In genomic region chr4:13398764-13399515, GRCm38 (mm10) we compare ENCODE assay signal across 10 mouse cellular contexts.
DNase-seq lines count a peak whose midpoint lies in the region; ATAC-seq and TF ChIP-seq lines count a peak whose summit lies in the region.
"Had no signal": no experiment of that assay in that cellular context is flagged by ENCODE, and none has a peak within 500 bp of the region (broad histone marks: within the 10 kb centered on the region; RNA-seq: fewer than 3 reads in every experiment).

No protein-coding gene starts in this region.

- no peaks in the 10 kb centered on the region for H3K27me3 ChIP-seq in forebrain, postnatal 0 days (ENCODE audit: insufficient read depth, low read length)
- H3K27me3 ChIP-seq in limb, embryonic 12.5 days, result no peaks in the 10 kb centered on the region
- H3K27me3 ChIP-seq in thymus, adult 2 months (ENCODE audit: control insufficient read depth, insufficient read depth, low read length), result no peaks in the 10 kb centered on the region
- H3K27me3 ChIP-seq in heart, embryonic 11.5 days (ENCODE audit: control insufficient read depth, insufficient read depth, low read length), result no peaks in the 10 kb centered on the region
- H3K27me3 ChIP-seq: CH12.LX; embryonic facial prominence, embryonic 15.5 days had no signal

- H3K36me3 ChIP-seq in forebrain, postnatal 0 days (ENCODE audit: insufficient read depth), result no peaks in the 10 kb centered on the region
- H3K36me3 ChIP-seq in limb, embryonic 12.5 days, result no peaks in the 10 kb centered on the region
- H3K36me3 ChIP-seq in thymus, adult 2 months (ENCODE audit: control insufficient read depth, insufficient read depth, low read length), result no peaks in the 10 kb centered on the region
- H3K36me3 ChIP-seq in heart, embryonic 11.5 days (ENCODE audit: control insufficient read depth, insufficient read depth, low read length), result no peaks in the 10 kb centered on the region
- H3K36me3 ChIP-seq: embryonic facial prominence, embryonic 15.5 days had no signal

- DNase-seq in layer of hippocampus, adult 11-12 months (ENCODE audit: low spot score), result peak; percentile 13
- DNase-seq in layer of hippocampus, adult 9-10 months (ENCODE audit: low spot score), result no peak
- DNase-seq in forebrain, postnatal 0 days, result peak; percentile 53
- peak; percentile 46 to 54 for DNase-seq in right cerebral cortex, postnatal 10 days (ENCODE audit: low spot score in 2 of 2)
- DNase-seq in Muller cell, postnatal 12 days (ENCODE audit: inconsistent ontology term), result no peak
- no peak for DNase-seq in thymus, adult 2 months

- H3K9ac ChIP-seq in forebrain, postnatal 0 days, result no peak overlapping the region
- H3K9ac ChIP-seq in limb, embryonic 12.5 days (replicated peaks), result no peak overlapping the region
- no peak overlapping the region for H3K9ac ChIP-seq in heart, embryonic 11.5 days (ENCODE audit: low read depth, low read length)
- H3K9ac ChIP-seq: embryonic facial prominence, embryonic 15.5 days had no signal

- no peaks in the 10 kb centered on the region for H3K9me3 ChIP-seq in forebrain, postnatal 0 days (ENCODE audit: low read length)
- H3K9me3 ChIP-seq in limb, embryonic 12.5 days, result no peaks in the 10 kb centered on the region
- H3K9me3 ChIP-seq in heart, embryonic 11.5 days (replicated peaks; ENCODE audit: control insufficient read depth, low read length), result no peaks in the 10 kb centered on the region
- H3K9me3 ChIP-seq: embryonic facial prominence, embryonic 15.5 days had no signal

- no peak for TF ChIP-seq CTCF in forebrain, postnatal 0 days (IDR thresholded peaks at IDR 0.05; ENCODE audit: low read depth)
- no peak for TF ChIP-seq CTCF in thymus, adult 2 months (IDR thresholded peaks at IDR 0.05; ENCODE audit: borderline replicate concordance, control insufficient read depth, extremely low read depth, insufficient read depth, low read length, poor library complexity)

- no peak overlapping the region for H3K4me3 ChIP-seq in forebrain, postnatal 0 days (ENCODE audit: low read depth, low read length)
- no peak overlapping the region for H3K4me3 ChIP-seq in limb, embryonic 12.5 days (replicated peaks)
- no peak overlapping the region for H3K4me3 ChIP-seq in thymus, adult 2 months (ENCODE audit: control insufficient read depth, insufficient read depth, low read length)
- H3K4me3 ChIP-seq in heart, embryonic 11.5 days (ENCODE audit: low read depth, low read length), result no peak overlapping the region
- H3K4me3 ChIP-seq: embryonic facial prominence, embryonic 15.5 days had no signal

- H3K27ac ChIP-seq in forebrain, postnatal 0 days (ENCODE audit: low read depth, low read length), result no peak overlapping the region
- H3K27ac ChIP-seq in limb, embryonic 12.5 days, result no peak overlapping the region
- no peak overlapping the region for H3K27ac ChIP-seq in thymus, adult 2 months (ENCODE audit: control insufficient read depth, insufficient read depth, low read length)
- H3K27ac ChIP-seq in heart, embryonic 11.5 days (ENCODE audit: low read depth, low read length), result no peak overlapping the region
- H3K27ac ChIP-seq: embryonic facial prominence, embryonic 15.5 days had no signal

- H3K4me2 ChIP-seq in forebrain, postnatal 0 days (ENCODE audit: low read depth), result peak overlapping the region; percentile 31
- peak overlapping the region; percentile 34 for H3K4me2 ChIP-seq in limb, embryonic 12.5 days
- H3K4me2 ChIP-seq in heart, embryonic 11.5 days, result no peak overlapping the region
- H3K4me2 ChIP-seq: embryonic facial prominence, embryonic 15.5 days had no signal

- peak; percentile 66 for ATAC-seq in forebrain, postnatal 0 days
- no peak for ATAC-seq in limb, embryonic 12.5 days (ENCODE audit: insufficient number of reproducible peaks, insufficient read depth, low FRiP score, low TSS enrichment, low read depth)
- no peak for ATAC-seq in heart, embryonic 11.5 days (replicated peaks; ENCODE audit: insufficient number of reproducible peaks, low FRiP score, low TSS enrichment)

- WGBS in forebrain, postnatal 0 days, result 27% methylated on average over 14 of the region's 14 CpGs
- whole genome bisulfite sequencing in limb, embryonic 12.5 days, result 36% methylated on average over 14 of the region's 14 CpGs
- WGBS in thymus, adult 2 months, result 91% methylated on average over 14 of the region's 14 CpGs
- 67% methylated on average over 14 of the region's 14 CpGs for WGBS in heart, embryonic 11.5 days (ENCODE audit: insufficient replicate concordance)

- H3K4me1 ChIP-seq in forebrain, postnatal 0 days (ENCODE audit: insufficient read depth), result peaks cover 5% of the 10 kb centered on the region; the same call in 1 of the 2 replicates
- peaks cover 8% of the 10 kb centered on the region; the same call in 1 of the 2 replicates for H3K4me1 ChIP-seq in limb, embryonic 12.5 days (replicated peaks)
- H3K4me1 ChIP-seq in thymus, adult 2 months (replicated peaks; ENCODE audit: control insufficient read depth, insufficient read depth, low read length), result no peaks in the 10 kb centered on the region
- no peaks in the 10 kb centered on the region for H3K4me1 ChIP-seq in heart, embryonic 11.5 days (ENCODE audit: control insufficient read depth, insufficient read depth, low read length)
- H3K4me1 ChIP-seq: embryonic facial prominence, embryonic 15.5 days had no signal

- no peak for TF ChIP-seq POLR2A in thymus, adult 2 months (IDR thresholded peaks at IDR 0.05; ENCODE audit: control insufficient read depth, extremely low read depth, insufficient read depth, low read length, poor library complexity)

Comparison
In these comparisons a context has a peak if more than half of its experiments do, and no peak if none do; other contexts are left out.
1. DNase-seq: peak in layer of hippocampus, adult 11-12 months (single experiment), forebrain, postnatal 0 days (single experiment) and right cerebral cortex, postnatal 10 days (2 of 2); none in layer of hippocampus, adult 9-10 months (single experiment), Muller cell, postnatal 12 days (single experiment) and thymus, adult 2 months (single experiment).